Mouse (Mus musculus): Measurements from ENCODE around the gene Tbc1d10b.

DNA sequence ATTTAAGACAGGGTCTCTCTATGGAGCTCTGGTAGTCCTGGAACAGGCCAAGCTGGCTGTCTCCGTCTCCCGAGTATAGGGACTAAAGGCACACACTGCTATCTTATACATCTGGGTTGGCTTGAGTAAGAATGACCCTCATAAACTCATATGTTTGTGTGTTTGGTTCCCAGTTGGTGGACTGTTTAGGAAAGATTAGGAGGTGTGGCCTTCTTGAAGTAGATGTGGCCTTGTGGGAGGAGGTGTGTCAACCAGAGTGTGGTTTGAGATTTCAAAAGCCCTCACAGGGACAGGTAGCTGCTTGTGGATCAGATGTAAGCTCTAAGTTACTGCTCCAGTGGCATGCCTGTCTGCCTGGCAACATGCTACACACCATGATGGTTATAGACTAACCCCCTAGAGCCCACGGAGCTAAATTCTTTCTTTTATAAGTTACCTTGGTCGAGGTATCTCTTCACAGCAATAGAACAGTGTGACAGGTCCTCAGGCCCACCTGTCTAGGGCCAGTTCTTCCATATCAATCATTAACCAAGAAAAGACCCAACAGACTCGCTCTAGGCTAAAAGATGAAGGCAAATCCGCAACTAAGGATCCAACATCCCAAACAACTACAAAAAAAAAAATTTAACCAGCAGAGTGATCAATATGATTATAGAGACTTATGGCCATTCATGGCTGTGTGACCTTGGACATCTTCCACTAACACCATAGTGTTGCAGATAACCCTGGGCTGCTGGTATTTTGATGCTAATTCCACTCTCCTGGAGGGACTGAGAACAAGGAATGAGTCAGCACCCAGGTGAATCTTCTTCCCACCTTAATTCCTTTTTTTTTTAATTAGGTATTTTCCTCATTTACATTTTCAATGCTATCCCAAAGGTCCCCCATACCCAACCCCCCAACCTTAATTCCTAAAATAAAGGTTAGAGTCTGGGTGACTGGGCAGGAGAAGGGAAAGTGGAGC is 15.5 kb upstream of the Tbc1d10b start:
- no peak for TF ChIP-seq CTCF (IDR thresholded peaks at IDR 0.05; ENCODE audit: control insufficient read depth, insufficient read depth, insufficient replicate concordance, low read depth, low read length)
- no peak for TF ChIP-seq POLR2A (IDR thresholded peaks at IDR 0.05; ENCODE audit: control insufficient read depth, low read depth, low read length)
